Mouse (Mus musculus) G1E (cell line): ENCODE measurements around the gene Camkk2.

ENCODE experiments used
- CTCF ChIP-seq: IDR thresholded peaks from 2 replicates; pipeline ENCODE4 v1.5.1; 2012; ENCODE audit warnings: low read depth, low read length, inconsistent platforms, mixed read lengths
- GATA1 ChIP-seq: IDR thresholded peaks from 2 replicates; pipeline ENCODE4 v1.6.1; 2012; ENCODE audit warnings: borderline replicate concordance, low read length, inconsistent platforms, mixed read lengths
- TAL1 ChIP-seq: conservative IDR thresholded peaks from 2 replicates; pipeline ENCODE4 v1.6.1; 2012; ENCODE audit warnings: low read depth, low read length, inconsistent platforms, mixed read lengths

DNA sequence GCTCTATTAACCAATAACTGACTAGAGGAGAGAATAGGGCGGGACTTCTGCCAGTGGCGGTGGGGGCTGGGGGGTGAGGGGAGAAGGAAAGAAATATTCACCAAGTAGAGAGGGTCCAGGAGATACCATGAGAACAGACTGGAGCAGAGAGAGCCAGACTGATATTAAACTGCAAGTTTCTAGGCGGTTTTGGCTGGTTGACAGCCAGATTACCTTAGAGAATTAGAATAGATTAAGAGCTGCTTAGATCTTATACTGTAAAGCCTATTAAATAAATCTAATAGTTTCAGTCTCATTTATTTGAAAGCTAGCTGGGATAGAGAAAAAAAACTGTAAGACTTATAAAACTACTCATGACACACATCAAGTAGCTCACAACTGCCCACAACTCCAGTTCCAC is 74.0 kb downstream of the Camkk2 start:
- TF ChIP-seq CTCF (no peak), TAL1 (no peak), GATA1 (no peak)
